Mouse (Mus musculus): Measurements from ENCODE around the gene Rnf180. TPM values are rescaled to one million over a fixed set of nuclear protein-coding genes. Genes with fewer than 3 reads are reported as not detected.

Rnf180 gene
- polyA plus RNA-seq, 1 experiment from 2014 or later = 2.9 TPM

GRCm38 (mm10) chr13:105249599-105249998, 45.0 kb downstream of the Rnf180 start:
- H3K4me3 ChIP-seq (replicated peaks) = no peak overlapping the region
- H3K4me1 ChIP-seq = no peaks in the 10 kb centered on the region
- WGBS = 74% methylated on average over 14 of the region's 14 CpGs
- H3K9me3 ChIP-seq = no peaks in the 10 kb centered on the region
- H3K36me3 ChIP-seq = no peaks in the 10 kb centered on the region
- ATAC-seq (ENCODE audit: insufficient read depth, low FRiP score, low read depth) = no peak
- no peaks in the 10 kb centered on the region for H3K27me3 ChIP-seq (replicated peaks)
- H3K4me2 ChIP-seq = no peak overlapping the region
- no peak overlapping the region for H3K27ac ChIP-seq
- no peak overlapping the region for H3K9ac ChIP-seq

GRCm38 (mm10) chr13:105247691-105248090, 46.9 kb downstream of the Rnf180 start:
- no peaks in the 10 kb centered on the region for H3K9me3 ChIP-seq
- H3K4me3 ChIP-seq (replicated peaks) = no peak overlapping the region
- no peak for ATAC-seq (ENCODE audit: insufficient read depth, low FRiP score, low read depth)
- 85% methylated on average over 6 of the region's 6 CpGs for WGBS
- no peaks in the 10 kb centered on the region for H3K4me1 ChIP-seq
- H3K27me3 ChIP-seq (replicated peaks) = no peaks in the 10 kb centered on the region
- H3K27ac ChIP-seq = no peak overlapping the region
- no peak overlapping the region for H3K4me2 ChIP-seq
- no peaks in the 10 kb centered on the region for H3K36me3 ChIP-seq
- H3K9ac ChIP-seq = no peak overlapping the region

GRCm38 (mm10) chr13:105240810-105241209, 53.8 kb downstream of the Rnf180 start:
- 51% methylated on average over 2 of the region's 2 CpGs for WGBS
- Histone ChIP-seq H3K36me3 (no peaks in the 10 kb centered on the region), H3K4me1 (no peaks in the 10 kb centered on the region), H3K27me3 (replicated peaks) (no peaks in the 10 kb centered on the region), H3K4me3 (replicated peaks) (no peak overlapping the region), H3K4me2 (no peak overlapping the region), H3K9me3 (no peaks in the 10 kb centered on the region), H3K9ac (no peak overlapping the region), H3K27ac (no peak overlapping the region)
- no peak for ATAC-seq (ENCODE audit: insufficient read depth, low FRiP score, low read depth)

- no peaks in the 10 kb centered on the region for H3K27me3 ChIP-seq (replicated peaks)
- no peak overlapping the region for H3K27ac ChIP-seq
- H3K9me3 ChIP-seq = no peaks in the 10 kb centered on the region
- no peaks in the 10 kb centered on the region for H3K36me3 ChIP-seq
- no peak overlapping the region for H3K9ac ChIP-seq
- no peak for ATAC-seq (ENCODE audit: insufficient read depth, low FRiP score, low read depth)
- H3K4me2 ChIP-seq = no peak overlapping the region
- no peaks in the 10 kb centered on the region for H3K4me1 ChIP-seq
- no peak overlapping the region for H3K4me3 ChIP-seq (replicated peaks)
- WGBS = 77% methylated on average over 4 of the region's 4 CpGs
These were observed 67.5 kb downstream of the Rnf180 start for GRCm38 (mm10) chr13:105227126-105227525.

- ATAC-seq (ENCODE audit: insufficient read depth, low FRiP score, low read depth) = no peak
- H3K9ac ChIP-seq = no peak overlapping the region
- no peaks in the 10 kb centered on the region for H3K4me1 ChIP-seq
- H3K27me3 ChIP-seq (replicated peaks) = no peaks in the 10 kb centered on the region
- WGBS = 53% methylated on average over 10 of the region's 10 CpGs
- H3K4me3 ChIP-seq (replicated peaks) = no peak overlapping the region
- H3K36me3 ChIP-seq = no peaks in the 10 kb centered on the region
- no peak overlapping the region for H3K4me2 ChIP-seq
- H3K9me3 ChIP-seq = no peaks in the 10 kb centered on the region
- H3K27ac ChIP-seq = no peak overlapping the region
These were observed 70.6 kb downstream of the Rnf180 start for GRCm38 (mm10) chr13:105224048-105224447.

- no peak overlapping the region for H3K4me2 ChIP-seq
- no peaks in the 10 kb centered on the region for H3K4me1 ChIP-seq
- no peak overlapping the region for H3K4me3 ChIP-seq (replicated peaks)
- no peak overlapping the region for H3K9ac ChIP-seq
- WGBS = 71% methylated on average over 3 of the region's 3 CpGs
- no peaks in the 10 kb centered on the region for H3K27me3 ChIP-seq (replicated peaks)
- no peaks in the 10 kb centered on the region for H3K36me3 ChIP-seq
- no peaks in the 10 kb centered on the region for H3K9me3 ChIP-seq
- no peak for ATAC-seq (ENCODE audit: insufficient read depth, low FRiP score, low read depth)
- H3K27ac ChIP-seq = no peak overlapping the region
These were observed 71.5 kb downstream of the Rnf180 start for GRCm38 (mm10) chr13:105223147-105223546.

GRCm38 (mm10) chr13:105222016-105222725, 72.4 kb downstream of the Rnf180 start:
- H3K27ac ChIP-seq = no peak overlapping the region
- 89% methylated on average over 5 of the region's 5 CpGs for WGBS

GRCm38 (mm10) chr13:105210746-105211145, 83.9 kb downstream of the Rnf180 start:
- Histone ChIP-seq H3K9me3 (no peaks in the 10 kb centered on the region), H3K9ac (no peak overlapping the region), H3K36me3 (no peaks in the 10 kb centered on the region), H3K4me3 (replicated peaks) (no peak overlapping the region), H3K27me3 (replicated peaks) (no peaks in the 10 kb centered on the region), H3K4me1 (no peaks in the 10 kb centered on the region), H3K27ac (no peak overlapping the region), H3K4me2 (no peak overlapping the region)
- ATAC-seq (ENCODE audit: insufficient read depth, low FRiP score, low read depth) = no peak
- WGBS = 66% methylated on average over 3 of the region's 3 CpGs

More at GRCm38 (mm10) chr13:105222016-105222725, 72.4 kb downstream of the Rnf180 start:
- H3K9ac ChIP-seq = no peak overlapping the region
- no peaks in the 10 kb centered on the region for H3K4me1 ChIP-seq
- no peaks in the 10 kb centered on the region for H3K27me3 ChIP-seq (replicated peaks)
- H3K36me3 ChIP-seq = no peaks in the 10 kb centered on the region
- no peak for ATAC-seq (ENCODE audit: insufficient read depth, low FRiP score, low read depth)
- H3K9me3 ChIP-seq = no peaks in the 10 kb centered on the region
- no peak overlapping the region for H3K4me3 ChIP-seq (replicated peaks)
- no peak overlapping the region for H3K4me2 ChIP-seq

- 78% methylated on average over 3 of the region's 3 CpGs for WGBS
These were observed 90.8 kb downstream of the Rnf180 start for GRCm38 (mm10) chr13:105203851-105204250.

GRCm38 (mm10) chr13:105198658-105199057, 96.0 kb downstream of the Rnf180 start:
- Histone ChIP-seq H3K27me3 (replicated peaks) (no peaks in the 10 kb centered on the region), H3K36me3 (no peaks in the 10 kb centered on the region), H3K4me1 (no peaks in the 10 kb centered on the region), H3K4me2 (no peak overlapping the region), H3K9ac (no peak overlapping the region), H3K27ac (no peak overlapping the region), H3K4me3 (replicated peaks) (no peak overlapping the region), H3K9me3 (no peaks in the 10 kb centered on the region)
- ATAC-seq (ENCODE audit: insufficient read depth, low FRiP score, low read depth) = no peak
- WGBS = 60% methylated on average over 3 of the region's 3 CpGs

More at GRCm38 (mm10) chr13:105203851-105204250, 90.8 kb downstream of the Rnf180 start:
- no peaks in the 10 kb centered on the region for H3K4me1 ChIP-seq
- H3K27ac ChIP-seq = no peak overlapping the region
- H3K4me2 ChIP-seq = no peak overlapping the region
- no peak overlapping the region for H3K9ac ChIP-seq
- H3K36me3 ChIP-seq = no peaks in the 10 kb centered on the region
- no peak for ATAC-seq (ENCODE audit: insufficient read depth, low FRiP score, low read depth)
- no peaks in the 10 kb centered on the region for H3K27me3 ChIP-seq (replicated peaks)
- no peak overlapping the region for H3K4me3 ChIP-seq (replicated peaks)
- H3K9me3 ChIP-seq = no peaks in the 10 kb centered on the region

- WGBS = 29% methylated on average over 3 of the region's 3 CpGs
These were observed 96.6 kb downstream of the Rnf180 start for GRCm38 (mm10) chr13:105198028-105198427.

GRCm38 (mm10) chr13:105193583-105193982, 101.0 kb downstream of the Rnf180 start:
- no peak for ATAC-seq (ENCODE audit: insufficient read depth, low FRiP score, low read depth)
- 70% methylated on average over 7 of the region's 7 CpGs for WGBS
- H3K36me3 ChIP-seq = no peaks in the 10 kb centered on the region

More at GRCm38 (mm10) chr13:105198028-105198427, 96.6 kb downstream of the Rnf180 start:
- Histone ChIP-seq H3K9me3 (no peaks in the 10 kb centered on the region), H3K4me3 (replicated peaks) (no peak overlapping the region), H3K36me3 (no peaks in the 10 kb centered on the region), H3K27me3 (replicated peaks) (no peaks in the 10 kb centered on the region), H3K4me1 (no peaks in the 10 kb centered on the region), H3K9ac (no peak overlapping the region), H3K4me2 (no peak overlapping the region), H3K27ac (no peak overlapping the region)
- ATAC-seq (ENCODE audit: insufficient read depth, low FRiP score, low read depth) = no peak

More at GRCm38 (mm10) chr13:105193583-105193982, 101.0 kb downstream of the Rnf180 start:
- Histone ChIP-seq H3K4me1 (no peaks in the 10 kb centered on the region), H3K9me3 (no peaks in the 10 kb centered on the region), H3K4me3 (replicated peaks) (no peak overlapping the region), H3K27ac (no peak overlapping the region), H3K27me3 (replicated peaks) (no peaks in the 10 kb centered on the region), H3K4me2 (no peak overlapping the region), H3K9ac (no peak overlapping the region)
